Mouse (Mus musculus): Measurements from ENCODE around the gene Fto. TPM values are rescaled to one million over a fixed set of nuclear protein-coding genes. Genes with fewer than 3 reads are reported as not detected.

Fto gene
- polyA plus RNA-seq, 1 experiment = 39.7 TPM

DNA sequence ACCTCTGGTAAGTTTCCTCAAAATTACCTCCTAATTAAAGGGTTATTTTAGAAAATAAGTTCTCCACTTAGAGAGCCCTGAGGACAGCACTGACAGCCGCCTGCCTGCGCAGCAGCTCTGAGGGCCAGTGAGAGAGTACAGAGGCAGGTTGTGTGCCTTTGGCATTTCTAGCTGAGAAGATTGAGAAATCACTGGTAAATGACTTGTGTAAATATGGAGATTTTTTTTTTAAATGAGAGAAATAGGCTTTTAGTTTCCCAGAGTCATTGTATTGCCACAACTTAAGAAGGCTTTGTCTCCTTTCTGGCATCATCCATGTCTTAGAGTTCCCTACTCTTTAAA, 181.9 kb downstream of the Fto start:
- no peak overlapping the region for H3K4me3 ChIP-seq (replicated peaks; ENCODE audit: extremely low read depth, low read depth, low read length)
- peaks cover 8% of the 10 kb centered on the region; the same call in 1 of the 2 replicates for H3K4me1 ChIP-seq (ENCODE audit: control insufficient read depth, insufficient read depth, low read length)
- 65% methylated on average over 2 of the region's 2 CpGs for WGBS
- TF ChIP-seq POLR2A (IDR thresholded peaks at IDR 0.05; ENCODE audit: borderline replicate concordance, extremely low read depth, low read depth, low read length) = peak; percentile 40; the same call in 1 of the 2 replicates
- TF ChIP-seq CTCF (IDR thresholded peaks at IDR 0.05; ENCODE audit: insufficient read depth, low read length) = no peak
- no peak for DNase-seq

DNA sequence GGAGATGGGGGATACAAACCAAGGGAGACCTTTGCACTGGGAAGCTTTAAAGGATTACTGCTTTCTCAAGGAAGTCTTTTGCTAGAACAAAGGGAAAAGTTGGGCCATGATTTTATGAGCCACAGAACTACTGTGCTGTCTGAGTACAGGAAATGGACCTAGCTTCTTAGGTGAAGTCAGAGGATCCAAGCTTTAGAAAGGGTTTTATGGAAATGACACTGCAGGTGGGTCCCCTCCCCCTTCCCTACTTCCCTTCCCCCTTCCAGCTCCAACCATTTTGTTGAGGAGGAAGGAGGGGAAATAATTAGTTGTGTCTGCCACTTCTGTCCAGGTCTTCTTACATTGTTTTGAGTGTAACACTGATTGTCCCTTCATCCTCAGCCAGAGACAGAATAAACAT, 182.7 kb downstream of the Fto start:
- Histone ChIP-seq H3K4me3 (replicated peaks; ENCODE audit: extremely low read depth, low read depth, low read length) (no peak overlapping the region), H3K4me1 (ENCODE audit: control insufficient read depth, insufficient read depth, low read length) (peaks cover 8% of the 10 kb centered on the region; the same call in 1 of the 2 replicates)
- no peak for DNase-seq
- TF ChIP-seq CTCF (IDR thresholded peaks at IDR 0.05; ENCODE audit: insufficient read depth, low read length) = no peak
- TF ChIP-seq POLR2A (IDR thresholded peaks at IDR 0.05; ENCODE audit: borderline replicate concordance, extremely low read depth, low read depth, low read length) = no peak

DNA sequence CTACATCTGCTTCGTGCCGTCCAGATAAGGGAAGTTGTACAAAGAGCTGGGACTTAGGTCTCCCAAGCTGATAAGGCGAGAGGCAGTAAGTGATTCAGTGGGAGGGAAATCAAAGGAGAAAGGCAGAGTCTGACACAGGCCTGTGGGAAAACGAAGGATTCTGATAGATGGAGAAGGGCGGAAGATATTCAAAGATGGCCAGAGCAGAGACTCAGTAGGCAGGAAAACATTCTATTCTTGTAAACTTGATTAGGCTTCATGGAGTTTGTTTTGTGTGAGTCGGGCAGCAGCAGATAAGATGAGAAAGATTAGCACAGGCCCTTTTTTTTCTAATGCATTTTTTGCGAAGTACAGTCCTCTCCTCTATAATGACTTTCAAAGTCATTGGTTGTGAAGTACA, 183.6 kb downstream of the Fto start:
- Histone ChIP-seq H3K4me3 (replicated peaks; ENCODE audit: extremely low read depth, low read depth, low read length) (no peak overlapping the region), H3K4me1 (ENCODE audit: control insufficient read depth, insufficient read depth, low read length) (peaks cover 7% of the 10 kb centered on the region; the same call in 1 of the 2 replicates)
- TF ChIP-seq POLR2A (IDR thresholded peaks at IDR 0.05; ENCODE audit: borderline replicate concordance, extremely low read depth, low read depth, low read length) (no peak), CTCF (IDR thresholded peaks at IDR 0.05; ENCODE audit: insufficient read depth, low read length) (no peak)
- 58% methylated on average over 7 of the region's 7 CpGs for WGBS
- no peak for DNase-seq

- no peak overlapping the region for H3K4me3 ChIP-seq (replicated peaks; ENCODE audit: extremely low read depth, low read depth, low read length)
- TF ChIP-seq CTCF (IDR thresholded peaks at IDR 0.05; ENCODE audit: insufficient read depth, low read length) = no peak
- TF ChIP-seq POLR2A (IDR thresholded peaks at IDR 0.05; ENCODE audit: borderline replicate concordance, extremely low read depth, low read depth, low read length) = no peak
- peaks cover 9% of the 10 kb centered on the region; the same call in 1 of the 2 replicates for H3K4me1 ChIP-seq (ENCODE audit: control insufficient read depth, insufficient read depth, low read length)
- DNase-seq = no peak
- WGBS = 96% methylated on average over 9 of the region's 9 CpGs
Measured at GRCm38 (mm10) chr8:91498611-91499010, 185.3 kb downstream of the Fto start.

GRCm38 (mm10) chr8:91499303-91499702, 186.0 kb downstream of the Fto start:
- H3K4me3 ChIP-seq (replicated peaks; ENCODE audit: extremely low read depth, low read depth, low read length) = no peak overlapping the region
- DNase-seq = no peak
- peaks cover 8% of the 10 kb centered on the region; the same call in 1 of the 2 replicates for H3K4me1 ChIP-seq (ENCODE audit: control insufficient read depth, insufficient read depth, low read length)
- 84% methylated on average over 2 of the region's 2 CpGs for WGBS
- TF ChIP-seq POLR2A (IDR thresholded peaks at IDR 0.05; ENCODE audit: borderline replicate concordance, extremely low read depth, low read depth, low read length) (no peak), CTCF (IDR thresholded peaks at IDR 0.05; ENCODE audit: insufficient read depth, low read length) (no peak)

GRCm38 (mm10) chr8:91501960-91502600, 188.8 kb downstream of the Fto start:
- no peak for DNase-seq
- WGBS = 82% methylated on average over 11 of the region's 11 CpGs
- H3K4me1 ChIP-seq (ENCODE audit: control insufficient read depth, insufficient read depth, low read length) = peaks cover 11% of the 10 kb centered on the region; the same call in 1 of the 2 replicates
- H3K4me3 ChIP-seq (replicated peaks; ENCODE audit: extremely low read depth, low read depth, low read length) = no peak overlapping the region
- TF ChIP-seq CTCF (IDR thresholded peaks at IDR 0.05; ENCODE audit: insufficient read depth, low read length) (no peak), POLR2A (IDR thresholded peaks at IDR 0.05; ENCODE audit: borderline replicate concordance, extremely low read depth, low read depth, low read length) (no peak)

DNA sequence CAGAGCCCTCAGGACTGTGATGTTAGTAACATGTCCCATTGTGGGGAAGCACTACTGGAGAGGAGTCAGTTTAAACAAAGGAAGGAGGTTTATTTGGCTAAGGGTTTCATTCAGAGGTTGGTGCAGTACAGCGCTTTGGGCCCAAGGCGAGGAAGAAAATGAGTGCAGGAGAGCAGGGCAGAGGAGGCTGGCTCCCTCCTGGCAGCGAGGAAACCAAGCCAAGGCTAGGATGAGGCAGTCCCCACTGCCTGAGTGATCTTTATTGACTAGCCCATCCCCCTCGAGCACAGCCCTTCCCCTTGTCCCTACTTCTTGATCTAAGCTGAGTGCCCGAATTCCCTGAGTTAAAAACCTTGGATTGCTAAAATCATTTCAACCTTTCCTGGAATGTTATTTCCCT, 189.5 kb downstream of the Fto start:
- no peak for DNase-seq
- 72% methylated on average over 5 of the region's 5 CpGs for WGBS
- peaks cover 11% of the 10 kb centered on the region; the same call in 1 of the 2 replicates for H3K4me1 ChIP-seq (ENCODE audit: control insufficient read depth, insufficient read depth, low read length)
- H3K4me3 ChIP-seq (replicated peaks; ENCODE audit: extremely low read depth, low read depth, low read length) = no peak overlapping the region
- no peak for TF ChIP-seq CTCF (IDR thresholded peaks at IDR 0.05; ENCODE audit: insufficient read depth, low read length)
- no peak for TF ChIP-seq POLR2A (IDR thresholded peaks at IDR 0.05; ENCODE audit: borderline replicate concordance, extremely low read depth, low read depth, low read length)

DNA sequence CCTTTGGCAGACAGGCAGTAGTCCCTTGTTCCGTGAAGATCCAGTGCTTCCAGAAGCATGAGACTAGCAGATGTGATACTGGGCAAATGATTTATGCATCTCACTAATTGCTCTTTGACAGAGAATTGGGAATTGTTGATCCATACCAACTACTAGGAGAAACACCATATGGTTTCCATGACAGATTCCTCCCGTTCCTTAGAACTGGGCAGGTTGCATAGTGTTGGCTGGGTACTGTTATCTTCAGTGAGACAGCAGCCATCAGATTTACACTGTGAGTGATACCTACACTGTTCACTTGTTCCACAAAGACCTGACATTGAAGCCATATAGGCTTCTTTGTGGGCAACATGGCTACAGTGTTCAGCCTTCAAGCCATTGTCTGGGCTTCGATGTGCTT, 191.0 kb downstream of the Fto start:
- TF ChIP-seq POLR2A (IDR thresholded peaks at IDR 0.05; ENCODE audit: borderline replicate concordance, extremely low read depth, low read depth, low read length) = no peak
- TF ChIP-seq CTCF (IDR thresholded peaks at IDR 0.05; ENCODE audit: insufficient read depth, low read length) = no peak
- H3K4me3 ChIP-seq (replicated peaks; ENCODE audit: extremely low read depth, low read depth, low read length) = no peak overlapping the region
- DNase-seq = no peak
- WGBS = 89% methylated on average over 3 of the region's 3 CpGs
- peaks cover 13% of the 10 kb centered on the region; the same call in 1 of the 2 replicates for H3K4me1 ChIP-seq (ENCODE audit: control insufficient read depth, insufficient read depth, low read length)

DNA sequence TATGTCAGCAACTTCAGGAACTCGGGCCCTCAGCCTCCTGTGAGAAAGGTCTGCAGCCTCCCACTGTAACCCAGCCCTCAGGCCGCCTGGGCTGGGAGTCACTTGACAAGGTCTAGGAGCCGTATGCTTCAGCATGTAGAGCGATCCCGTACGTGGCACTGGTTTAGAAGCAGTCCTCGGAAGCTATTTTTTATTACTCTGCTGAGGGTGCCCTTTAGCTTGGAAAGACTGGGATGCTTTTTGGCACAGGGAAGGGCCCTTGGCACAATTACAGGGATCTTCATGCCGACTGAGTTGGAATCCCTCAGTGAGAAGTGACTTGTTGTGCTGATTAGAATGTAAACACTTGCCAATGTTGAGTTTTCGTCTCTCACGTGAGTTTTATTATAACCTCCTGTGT, 191.6 kb downstream of the Fto start:
- DNase-seq = no peak
- Histone ChIP-seq H3K4me3 (replicated peaks; ENCODE audit: extremely low read depth, low read depth, low read length) (no peak overlapping the region), H3K4me1 (ENCODE audit: control insufficient read depth, insufficient read depth, low read length) (peaks cover 13% of the 10 kb centered on the region; the same call in 1 of the 2 replicates)
- TF ChIP-seq POLR2A (IDR thresholded peaks at IDR 0.05; ENCODE audit: borderline replicate concordance, extremely low read depth, low read depth, low read length) (no peak), CTCF (IDR thresholded peaks at IDR 0.05; ENCODE audit: insufficient read depth, low read length) (no peak)
- WGBS = 28% methylated on average over 10 of the region's 10 CpGs

DNA sequence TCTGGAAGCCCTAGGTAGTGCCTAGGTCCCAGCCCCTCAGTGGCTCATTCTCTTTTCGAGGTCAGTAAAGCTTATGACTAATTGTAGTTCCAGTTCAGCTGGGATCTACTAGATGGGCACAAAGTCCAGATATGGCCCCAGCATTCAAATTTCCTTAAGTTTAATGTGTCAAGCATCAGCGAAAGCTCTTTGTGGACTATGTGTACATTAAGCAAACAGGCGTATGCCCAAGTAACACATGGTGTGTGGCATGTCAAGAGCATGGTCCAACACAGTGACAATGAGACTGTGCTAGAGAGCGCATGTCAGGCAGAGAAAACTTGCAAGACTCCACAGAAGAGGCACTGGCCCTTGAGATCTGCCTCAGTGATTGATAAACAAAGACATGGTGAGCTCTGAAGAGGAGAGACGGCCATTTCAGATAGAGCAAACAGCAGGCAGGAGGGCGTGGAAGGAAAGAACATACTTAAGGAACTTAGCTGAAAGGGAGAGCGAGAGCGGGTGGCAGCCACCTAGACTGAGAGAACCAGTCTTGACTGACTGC, 192.2 kb downstream of the Fto start:
- TF ChIP-seq CTCF (IDR thresholded peaks at IDR 0.05; ENCODE audit: insufficient read depth, low read length) (no peak), POLR2A (IDR thresholded peaks at IDR 0.05; ENCODE audit: borderline replicate concordance, extremely low read depth, low read depth, low read length) (no peak)
- H3K4me3 ChIP-seq (replicated peaks; ENCODE audit: extremely low read depth, low read depth, low read length) = no peak overlapping the region
- 68% methylated on average over 8 of the region's 8 CpGs for WGBS
- peaks cover 13% of the 10 kb centered on the region; the same call in 1 of the 2 replicates for H3K4me1 ChIP-seq (ENCODE audit: control insufficient read depth, insufficient read depth, low read length)
- DNase-seq = no peak

All from lung, adult 2 months (tissue).